ENCODE assay signal across 8 mouse cellular contexts in genomic region chr17:32165266-32165802, GRCm38 (mm10). TPM values are rescaled to one million over a fixed set of nuclear protein-coding genes. Genes with fewer than 3 reads are reported as not detected.
DNase-seq lines count a peak whose midpoint lies in the region; ATAC-seq and TF ChIP-seq lines count a peak whose summit lies in the region.

No protein-coding gene starts in this region.

- H3K4me3 ChIP-seq in embryonic facial prominence, embryonic 12.5 days, result peak overlapping the region; percentile 71
- peak overlapping the region; percentile 45 for H3K4me3 ChIP-seq in hindbrain, postnatal 0 days (ENCODE audit: low read length)
- peak overlapping the region; percentile 49 for H3K4me3 ChIP-seq in midbrain, embryonic 14.5 days (replicated peaks; ENCODE audit: low read depth, low read length)

- peak; percentile 66 for ATAC-seq in embryonic facial prominence, embryonic 12.5 days (ENCODE audit: insufficient number of reproducible peaks, insufficient read depth, low FRiP score, low TSS enrichment)
- peak; percentile 62 for ATAC-seq in hindbrain, postnatal 0 days
- peak; percentile 74 for ATAC-seq in midbrain, embryonic 14.5 days (ENCODE audit: low FRiP score, low TSS enrichment)
- no peak for ATAC-seq in granulocyte monocyte progenitor cell, adult 5-6 weeks (replicated peaks; ENCODE audit: poor library complexity, severe bottlenecking)
- ATAC-seq in megakaryocyte progenitor cell, adult 5-6 weeks (replicated peaks; ENCODE audit: poor library complexity), result no peak

- peaks cover 34% of the 10 kb centered on the region for H3K4me1 ChIP-seq in embryonic facial prominence, embryonic 12.5 days
- no peaks in the 10 kb centered on the region for H3K4me1 ChIP-seq in hindbrain, postnatal 0 days (ENCODE audit: insufficient read depth, low read length)
- peaks cover 24% of the 10 kb centered on the region for H3K4me1 ChIP-seq in midbrain, embryonic 14.5 days (ENCODE audit: control insufficient read depth, insufficient read depth, low read length)

- peak overlapping the region; percentile 92 for H3K27ac ChIP-seq in embryonic facial prominence, embryonic 12.5 days
- H3K27ac ChIP-seq in hindbrain, postnatal 0 days, result peak overlapping the region; percentile 75
- H3K27ac ChIP-seq in midbrain, embryonic 14.5 days (replicated peaks; ENCODE audit: low read depth, low read length), result peak overlapping the region; percentile 84

- no peaks in the 10 kb centered on the region for H3K9me3 ChIP-seq in embryonic facial prominence, embryonic 12.5 days
- no peaks in the 10 kb centered on the region for H3K9me3 ChIP-seq in hindbrain, postnatal 0 days (ENCODE audit: low read length)
- no peaks in the 10 kb centered on the region for H3K9me3 ChIP-seq in midbrain, embryonic 14.5 days (ENCODE audit: control insufficient read depth, low read length)

- TF ChIP-seq CTCF in hindbrain, postnatal 0 days (IDR thresholded peaks at IDR 0.05; ENCODE audit: low read depth), result no peak

- no peaks in the 10 kb centered on the region for H3K27me3 ChIP-seq in embryonic facial prominence, embryonic 12.5 days
- H3K27me3 ChIP-seq in hindbrain, postnatal 0 days (ENCODE audit: insufficient read depth, low read length), result no peaks in the 10 kb centered on the region
- H3K27me3 ChIP-seq in midbrain, embryonic 14.5 days (ENCODE audit: control insufficient read depth, insufficient read depth, low read length), result no peaks in the 10 kb centered on the region

- WGBS in embryonic facial prominence, embryonic 12.5 days, result 4% methylated on average over 9 of the region's 9 CpGs
- 5% methylated on average over 9 of the region's 9 CpGs for WGBS in hindbrain, postnatal 0 days
- 5% methylated on average over 9 of the region's 9 CpGs for WGBS in midbrain, embryonic 14.5 days

- peak overlapping the region; percentile 78 for H3K4me2 ChIP-seq in embryonic facial prominence, embryonic 12.5 days (replicated peaks)
- H3K4me2 ChIP-seq in hindbrain, postnatal 0 days (ENCODE audit: low read depth, low read length), result peak overlapping the region; percentile 83
- peak overlapping the region; percentile 85 for H3K4me2 ChIP-seq in midbrain, embryonic 14.5 days (ENCODE audit: low read length)

- no peaks in the 10 kb centered on the region for H3K36me3 ChIP-seq in embryonic facial prominence, embryonic 12.5 days
- no peaks in the 10 kb centered on the region for H3K36me3 ChIP-seq in hindbrain, postnatal 0 days (ENCODE audit: insufficient read depth, low read length)
- no peaks in the 10 kb centered on the region for H3K36me3 ChIP-seq in midbrain, embryonic 14.5 days (ENCODE audit: control insufficient read depth, insufficient read depth, low read length)

- H3K9ac ChIP-seq in embryonic facial prominence, embryonic 12.5 days, result peak overlapping the region; percentile 80
- H3K9ac ChIP-seq in hindbrain, postnatal 0 days (replicated peaks; ENCODE audit: low read length), result peak overlapping the region; percentile 62
- H3K9ac ChIP-seq in midbrain, embryonic 14.5 days (replicated peaks; ENCODE audit: low read length), result peak overlapping the region; percentile 70

- peak; percentile 38 for DNase-seq in gastrocnemius, postnatal 14 days
- DNase-seq in gastrocnemius, adult 18-20 months (ENCODE audit: low spot score), result no peak
- peak; percentile 43 for DNase-seq in hindbrain, postnatal 0 days (ENCODE audit: low spot score)
- DNase-seq in midbrain, embryonic 14.5 days, result no peak
- no peak for DNase-seq in layer of hippocampus, adult 9-10 months (ENCODE audit: low spot score)

- intact Hi-C loops in gastrocnemius, postnatal 14 days (cut with DNase I; ENCODE audit: low total_unique reads), result no loop called here

RNA-seq across cellular contexts. Expression of gene Notch3, which starts 1.3 kb away (rescaled TPM):
- total RNA-seq in gastrocnemius, postnatal 14 days (2021), result 10 to 100 TPM; 28.5 to 34.6 TPM
- total RNA-seq in gastrocnemius, adult 18-20 months (2021), result 10 to 100 TPM in 1 of 2 experiments, 1 to 10 TPM in 1; 9.6 to 12.5 TPM
- polyA plus RNA-seq in embryonic facial prominence, embryonic 12.5 days (2016; fragmentation: Nextera tagmentation; extraction: Ambion mirVana), result 22.1 and 23.0 TPM in 2 replicates
- 56.3 and 68.1 TPM in 2 replicates for total RNA-seq in hindbrain, postnatal 0 days (2014; rRNA removed)
- 5.8 and 6.5 TPM in 2 replicates for polyA plus RNA-seq in hindbrain, postnatal 0 days (2015; fragmentation: Nextera tagmentation; extraction: Ambion mirVana)
- polyA plus RNA-seq in midbrain, embryonic 14.5 days (2014; fragmentation: Nextera tagmentation; extraction: Ambion mirVana), result 10.5 and 11.2 TPM in 2 replicates
- total RNA-seq in granulocyte monocyte progenitor cell, adult 5-6 weeks (2014; fragmentation: Nextera tagmentation), result not detected in 2 replicates
- total RNA-seq in granulocyte monocyte progenitor cell, adult 5-6 weeks (2017), result not detected in 2 replicates
- 0.02 TPM in 1 of 2 replicates, not detected in the other for total RNA-seq in megakaryocyte progenitor cell, adult 5-6 weeks (2015)
- not detected in 2 replicates for total RNA-seq in megakaryocyte progenitor cell, adult 5-6 weeks (2017)

RNA-seq across cellular contexts. Expression of gene Ephx3, which starts 24.0 kb away (rescaled TPM):
- total RNA-seq in gastrocnemius, postnatal 14 days (2021), result under 1 TPM in 1 of 2 experiments, not detected in 1; 0.18 TPM
- total RNA-seq in gastrocnemius, adult 18-20 months (2021), result under 1 TPM; 0.18 to 0.19 TPM
- 0.23 and 0.27 TPM in 2 replicates for polyA plus RNA-seq in embryonic facial prominence, embryonic 12.5 days (2016; fragmentation: Nextera tagmentation; extraction: Ambion mirVana)
- 0.31 and 0.61 TPM in 2 replicates for total RNA-seq in hindbrain, postnatal 0 days (2014; rRNA removed)
- polyA plus RNA-seq in hindbrain, postnatal 0 days (2015; fragmentation: Nextera tagmentation; extraction: Ambion mirVana), result 0.48 TPM in 2 replicates
- 0.34 TPM in 1 of 2 replicates, not detected in the other for polyA plus RNA-seq in midbrain, embryonic 14.5 days (2014; fragmentation: Nextera tagmentation; extraction: Ambion mirVana)
- total RNA-seq in granulocyte monocyte progenitor cell, adult 5-6 weeks (2014; fragmentation: Nextera tagmentation), result not detected in 2 replicates
- total RNA-seq in granulocyte monocyte progenitor cell, adult 5-6 weeks (2017), result not detected in 2 replicates
- 0.20 TPM in 1 of 2 replicates, not detected in the other for total RNA-seq in megakaryocyte progenitor cell, adult 5-6 weeks (2015)
- not detected in 2 replicates for total RNA-seq in megakaryocyte progenitor cell, adult 5-6 weeks (2017)

Comparison
In these comparisons a context has a peak if more than half of its experiments do, and no peak if none do; other contexts are left out.
1. DNase-seq: peak in gastrocnemius, postnatal 14 days (single experiment) and hindbrain, postnatal 0 days (single experiment); none in gastrocnemius, adult 18-20 months (single experiment), midbrain, embryonic 14.5 days (single experiment) and layer of hippocampus, adult 9-10 months (single experiment).
2. ATAC-seq: peak in embryonic facial prominence, embryonic 12.5 days (single experiment), hindbrain, postnatal 0 days (single experiment) and midbrain, embryonic 14.5 days (single experiment); none in granulocyte monocyte progenitor cell, adult 5-6 weeks (single experiment) and megakaryocyte progenitor cell, adult 5-6 weeks (single experiment).
3. RNA of gene Notch3, which starts 1.3 kb away (total RNA-seq): 56.3 to 68.1 TPM in hindbrain, postnatal 0 days, 28.5 to 34.6 TPM in gastrocnemius, postnatal 14 days and 9.6 to 12.5 TPM in gastrocnemius, adult 18-20 months; 0.02 TPM in megakaryocyte progenitor cell, adult 5-6 weeks and not detected in granulocyte monocyte progenitor cell, adult 5-6 weeks; every median in the first group is over 10 times any median in the second.
4. Peak in every context shown above with its lines, with median percentiles within 50 percentile points of each other: H3K27ac ChIP-seq, H3K4me2 ChIP-seq, H3K4me3 ChIP-seq and H3K9ac ChIP-seq.